Mouse (Mus musculus) G1E (cell line): ENCODE results near the gene Cltrn. TPM values are rescaled to one million over a fixed set of nuclear protein-coding genes. Genes with fewer than 3 reads are reported as not detected.

Source experiments
- ATAC-seq: 2 replicates; pipeline ENCODE4 v1.8.0; 2016; ENCODE audit warnings: mild to moderate bottlenecking; ENCODE audit not compliant: insufficient number of reproducible peaks, poor library complexity, low FRiP score, severe bottlenecking; ENCODE audit errors: extremely low read depth
- DNase-seq: peaks from one replicate; pipeline ENCODE4 v3.0.0; 2012; ENCODE audit warnings: low spot score
- H3K27me3 ChIP-seq: 2 replicates; pipeline ENCODE4 v1.6.1; 2012; ENCODE audit warnings: mild to moderate bottlenecking, low read length, inconsistent platforms; ENCODE audit not compliant: insufficient read depth
- H3K36me3 ChIP-seq: replicated peaks from 2 replicates; pipeline ENCODE3; 2012; ENCODE audit warnings: mild to moderate bottlenecking, inconsistent platforms
- H3K4me1 ChIP-seq: 2 replicates; pipeline ENCODE4 v1.6.1; 2012; ENCODE audit warnings: low read depth, low read length, inconsistent platforms, mixed read lengths; ENCODE audit not compliant: insufficient read depth
- H3K4me3 ChIP-seq: 2 replicates; pipeline ENCODE4 v1.5.1; 2012; ENCODE audit warnings: low read depth, mild to moderate bottlenecking, inconsistent platforms, low read length, moderate library complexity, mixed read lengths
- H3K9me3 ChIP-seq: replicated peaks from 2 replicates; pipeline ENCODE4 v1.6.1; 2012; ENCODE audit warnings: inconsistent platforms
- CTCF ChIP-seq: IDR thresholded peaks from 2 replicates; pipeline ENCODE4 v1.5.1; 2012; ENCODE audit warnings: low read depth, low read length, inconsistent platforms, mixed read lengths
- GATA1 ChIP-seq: IDR thresholded peaks from 2 replicates; pipeline ENCODE4 v1.6.1; 2012; ENCODE audit warnings: borderline replicate concordance, low read length, inconsistent platforms, mixed read lengths
- GATA2 ChIP-seq: IDR thresholded peaks from 2 replicates; pipeline ENCODE4 v1.6.1; 2012; ENCODE audit warnings: low read depth, low read length, inconsistent platforms, borderline replicate concordance
- POLR2AphosphoS5 ChIP-seq: IDR thresholded peaks from 2 replicates; pipeline ENCODE4 v1.6.1; 2012; ENCODE audit warnings: low read depth, low read length, inconsistent platforms; ENCODE audit not compliant: insufficient replicate concordance
- TAL1 ChIP-seq: conservative IDR thresholded peaks from 2 replicates; pipeline ENCODE4 v1.6.1; 2012; ENCODE audit warnings: low read depth, low read length, inconsistent platforms, mixed read lengths
- polyA plus RNA-seq: library from polyadenylated mRNA; stranded (reverse); fragments of >175 nt; gene quantifications from 2 replicates; pipeline ENCODE4 v1.2.3, GENCODE M21; 2012
- total RNA-seq, 2 experiments: library from RNA; stranded (forward) in 1 of 2; stranded (reverse) in 1 of 2; fragments of 200-1000 nt in 1 of 2; fragments of >200 nt in 1 of 2; fragmentation: Nextera tagmentation in 1 of 2; gene quantifications; 2 replicates each; pipeline ENCODE4 v1.2.3; 2014 to 2017

Gene Cltrn
- total and polyA plus RNA-seq, 3 experiments, result 0.04 to 0.49 TPM; not detected in 1

GRCm38 (mm10) chrX:164093435-164093834 is 4.8 kb downstream of the Cltrn start:
- H3K36me3 ChIP-seq, result no peaks in the 10 kb centered on the region
- H3K9me3 ChIP-seq, result no peaks in the 10 kb centered on the region
- H3K4me1 ChIP-seq, result peaks cover 52% of the 10 kb centered on the region
- no peak for TF ChIP-seq GATA1
- no peak for TF ChIP-seq POLR2AphosphoS5
- TF ChIP-seq GATA2, result no peak
- TF ChIP-seq CTCF, result no peak
- no peak for TF ChIP-seq TAL1
- DNase-seq (no peak), ATAC-seq (peak; percentile 24; the same call in 1 of the 2 replicates)
- no peak overlapping the region; the same call in 1 of the 2 replicates for H3K4me3 ChIP-seq
- H3K27me3 ChIP-seq, result no peaks in the 10 kb centered on the region

DNA sequence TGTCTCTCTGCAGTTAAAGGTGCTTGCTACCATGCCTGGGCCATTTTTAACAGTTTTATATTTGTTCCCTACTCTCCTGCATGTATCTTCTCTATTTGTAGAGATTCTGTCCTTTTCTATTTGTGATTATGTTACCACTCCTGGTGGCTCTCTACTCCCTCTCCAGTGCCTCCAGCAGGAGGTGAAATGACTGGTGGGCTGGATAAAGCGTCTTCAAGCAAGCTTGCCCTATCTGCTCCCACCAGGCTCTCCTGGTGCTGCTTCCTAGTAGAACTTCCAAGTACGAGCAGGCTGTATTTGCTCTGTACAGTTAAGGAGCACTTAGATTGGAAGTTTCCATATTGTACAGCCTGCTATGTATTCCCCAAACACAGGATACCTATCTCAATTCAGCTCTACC is 7.2 kb downstream of the Cltrn start:
- Histone ChIP-seq H3K36me3 (no peaks in the 10 kb centered on the region), H3K27me3 (no peaks in the 10 kb centered on the region), H3K9me3 (no peaks in the 10 kb centered on the region), H3K4me3 (no peak overlapping the region), H3K4me1 (peaks cover 38% of the 10 kb centered on the region)
- TF ChIP-seq POLR2AphosphoS5 (no peak), TAL1 (no peak), GATA2 (no peak), CTCF (no peak), GATA1 (no peak)
- DNase-seq, result no peak
- ATAC-seq, result no peak

DNA sequence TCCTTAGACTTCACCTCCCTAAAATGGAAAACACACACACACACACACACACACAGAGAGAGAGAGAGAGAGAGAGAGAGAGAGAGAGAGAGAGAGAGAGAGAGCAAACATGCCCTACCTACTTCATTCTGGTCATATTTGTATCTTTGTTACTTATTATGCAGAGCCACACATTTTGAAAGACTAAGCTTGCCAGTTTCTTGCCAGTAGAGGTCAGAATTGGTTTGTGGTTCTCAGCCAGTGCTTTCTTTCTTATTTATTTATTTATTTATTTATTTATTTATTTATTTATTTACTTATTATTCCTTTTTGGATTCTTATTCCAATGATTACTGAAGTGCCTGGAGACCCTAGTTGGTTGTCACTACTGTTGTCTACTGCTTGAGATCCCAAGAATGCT is 12.9 kb downstream of the Cltrn start:
- peak; percentile 22; the same call in 1 of the 2 replicates for ATAC-seq
- DNase-seq, result no peak
- TF ChIP-seq POLR2AphosphoS5 (no peak), GATA2 (no peak), CTCF (no peak)
- no peaks in the 10 kb centered on the region for H3K36me3 ChIP-seq
- H3K4me3 ChIP-seq, result no peak overlapping the region
- no peaks in the 10 kb centered on the region for H3K27me3 ChIP-seq
- H3K9me3 ChIP-seq, result no peaks in the 10 kb centered on the region
- H3K4me1 ChIP-seq, result peaks cover 24% of the 10 kb centered on the region

GRCm38 (mm10) chrX:164102198-164102597 is 13.6 kb downstream of the Cltrn start:
- H3K4me3 ChIP-seq, result peak overlapping the region; percentile 9; the same call in 1 of the 2 replicates
- DNase-seq (no peak), ATAC-seq (no peak)
- no peaks in the 10 kb centered on the region for H3K27me3 ChIP-seq
- TF ChIP-seq GATA1 (no peak), GATA2 (no peak), POLR2AphosphoS5 (no peak), TAL1 (no peak), CTCF (no peak)
- H3K36me3 ChIP-seq, result no peaks in the 10 kb centered on the region
- no peaks in the 10 kb centered on the region for H3K9me3 ChIP-seq
- H3K4me1 ChIP-seq, result peaks cover 24% of the 10 kb centered on the region

DNA sequence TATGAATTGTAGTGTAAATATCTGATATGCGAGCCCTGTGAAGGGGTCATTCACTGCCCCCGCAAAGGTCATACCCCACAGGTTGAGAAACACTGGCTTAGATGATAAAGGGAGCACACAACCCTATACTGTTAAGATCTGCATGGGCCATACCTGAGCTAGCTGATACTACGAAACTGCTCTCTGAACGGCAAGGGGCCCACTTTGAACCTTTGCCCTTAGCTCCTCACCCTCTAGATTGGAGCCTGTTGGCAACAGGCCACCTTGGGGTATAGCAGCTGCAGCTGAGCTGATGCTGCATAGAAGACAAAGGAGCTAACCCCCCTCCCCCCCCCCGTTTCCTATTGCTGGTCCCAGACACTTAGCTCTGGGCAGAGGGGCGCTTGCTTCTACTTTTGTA is 14.0 kb downstream of the Cltrn start:
- Histone ChIP-seq H3K9me3 (no peaks in the 10 kb centered on the region), H3K4me3 (no peak overlapping the region), H3K27me3 (no peaks in the 10 kb centered on the region), H3K36me3 (no peaks in the 10 kb centered on the region), H3K4me1 (peaks cover 21% of the 10 kb centered on the region)
- TF ChIP-seq CTCF (no peak), TAL1 (0 out of 2 replicates have a peak, but pooled peaks have one; percentile 12)
- ATAC-seq (peak; percentile 54; the same call in 1 of the 2 replicates), DNase-seq (no peak)

DNA sequence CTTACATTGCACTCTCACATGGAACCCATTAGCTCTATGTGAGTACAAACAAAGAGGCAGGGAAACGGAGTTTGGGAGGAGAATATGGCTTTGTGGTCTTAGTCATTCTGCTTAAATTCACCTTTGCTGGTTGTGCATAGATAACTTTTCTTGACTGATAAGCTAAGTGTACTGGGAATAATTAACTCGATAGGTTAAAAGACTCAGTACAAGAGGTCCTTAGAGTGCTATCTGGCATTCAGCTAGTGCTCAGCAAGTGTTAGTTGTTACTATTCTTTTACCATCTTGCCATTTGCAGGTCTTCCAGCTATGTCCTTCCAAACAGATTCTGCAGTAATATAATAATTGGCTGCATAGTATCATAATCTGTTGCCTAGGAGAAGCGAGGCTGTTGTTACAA is 22.5 kb downstream of the Cltrn start:
- no peaks in the 10 kb centered on the region for H3K9me3 ChIP-seq

DNA sequence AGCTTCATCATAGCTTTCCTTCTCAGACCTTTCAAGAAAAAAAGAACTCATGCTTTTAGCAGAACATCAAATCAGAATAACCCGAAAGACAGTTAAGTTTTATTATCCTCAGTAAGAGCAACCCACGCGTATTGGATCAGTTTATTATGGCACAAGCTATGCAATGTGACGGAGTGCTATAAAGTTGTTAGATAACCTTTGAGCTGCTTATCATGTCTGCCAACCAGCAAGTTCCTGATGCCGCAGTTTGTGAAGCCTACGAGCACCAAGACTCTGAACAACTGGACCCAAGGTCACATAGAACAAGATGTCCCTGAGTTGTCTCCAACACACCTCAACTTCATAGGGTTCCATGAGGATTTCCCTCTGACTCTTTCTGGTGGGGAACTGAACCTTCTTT is 25.1 kb downstream of the Cltrn start:
- no peak overlapping the region for H3K4me3 ChIP-seq
- no peaks in the 10 kb centered on the region for H3K27me3 ChIP-seq
- no peak for ATAC-seq
- TF ChIP-seq GATA2 (no peak), GATA1 (no peak), CTCF (no peak), POLR2AphosphoS5 (no peak), TAL1 (no peak)
- H3K4me1 ChIP-seq, result peaks cover 8% of the 10 kb centered on the region
- no peak for DNase-seq
- no peaks in the 10 kb centered on the region for H3K9me3 ChIP-seq
- H3K36me3 ChIP-seq, result no peaks in the 10 kb centered on the region

More for the DNA sequence above, 22.5 kb downstream of the Cltrn start:
- no peak for ATAC-seq
- DNase-seq, result no peak
- no peaks in the 10 kb centered on the region for H3K36me3 ChIP-seq
- H3K27me3 ChIP-seq, result no peaks in the 10 kb centered on the region
- peaks cover 8% of the 10 kb centered on the region for H3K4me1 ChIP-seq
- H3K4me3 ChIP-seq, result no peak overlapping the region
- TF ChIP-seq TAL1, result no peak
- no peak for TF ChIP-seq POLR2AphosphoS5
- TF ChIP-seq GATA2, result no peak
- no peak for TF ChIP-seq GATA1
- no peak for TF ChIP-seq CTCF
